Mouse (Mus musculus): ENCODE measurements around the gene Dglucy.
A peak's percentile ranks its signal among the peaks of the same experiment; 100 is the strongest.

The Dglucy gene

GRCm38 (mm10) chr12:100778934-100779865 is at the start of gene Dglucy:
Gene Dglucy, plus strand, starts transcription at chr12:100779057.
- DNase-seq (ENCODE audit: low read depth): peak; percentile 86

DNA sequence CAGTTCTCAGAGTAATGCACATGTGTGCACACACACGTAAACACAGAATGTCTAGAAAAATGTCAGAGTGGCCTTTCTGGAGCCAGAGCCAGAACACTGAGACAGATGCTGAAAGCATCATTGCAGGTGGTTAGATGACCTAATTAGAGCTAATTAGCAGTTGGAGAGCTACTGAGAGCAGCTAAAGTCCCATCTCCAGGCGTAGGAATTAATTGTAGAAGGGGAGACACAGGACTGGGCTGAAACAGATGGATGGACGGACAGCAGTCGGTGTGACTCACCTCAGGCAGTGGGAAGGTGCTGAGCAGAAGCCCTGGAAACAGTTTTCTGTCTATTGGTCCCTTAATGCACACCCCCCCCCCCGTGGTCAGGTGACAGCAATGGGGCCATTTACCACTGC is 43.7 kb upstream of the Dglucy start:
- DNase-seq (ENCODE audit: low read depth): no peak

DNA sequence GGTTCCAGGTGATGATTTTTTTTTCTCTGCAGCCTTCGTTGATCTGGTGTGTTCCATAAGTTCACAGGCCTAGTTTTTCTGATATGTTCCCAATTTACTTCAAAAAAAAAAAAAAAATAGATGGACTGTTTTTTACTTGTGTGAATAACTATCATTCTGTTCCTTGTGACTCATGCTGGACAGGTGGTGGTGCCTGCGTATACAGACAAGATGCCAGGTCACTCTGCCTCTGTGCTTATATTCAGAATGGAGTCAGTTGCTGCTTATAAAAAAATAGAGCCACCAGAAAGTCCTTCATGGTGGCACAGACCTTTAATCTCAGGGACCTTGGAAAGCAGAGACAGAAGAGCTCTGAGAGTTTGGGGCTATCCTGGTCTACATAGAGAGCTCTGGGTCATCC is 43.3 kb upstream of the Dglucy start:
- DNase-seq (ENCODE audit: low read depth): no peak

DNA sequence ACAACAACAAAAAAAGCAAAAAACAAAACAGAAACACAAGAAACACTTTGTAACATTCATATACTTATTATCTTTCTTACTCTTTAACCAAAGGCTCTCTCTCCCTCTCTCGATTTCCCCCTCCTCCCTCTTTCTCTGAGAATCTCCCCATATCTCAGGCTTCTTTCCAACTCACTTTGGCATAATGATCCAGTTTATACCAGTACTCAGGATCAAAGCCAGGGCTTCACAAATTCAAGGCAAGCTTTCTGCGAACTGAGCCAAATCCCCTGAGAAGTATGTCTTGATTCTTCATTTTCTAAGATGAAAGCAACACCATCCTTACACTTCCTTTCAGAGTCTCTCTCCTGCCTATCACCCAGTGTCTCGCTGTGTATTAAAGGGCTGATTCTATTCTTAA is 40.4 kb upstream of the Dglucy start:
- DNase-seq (ENCODE audit: low read depth): no peak

DNA sequence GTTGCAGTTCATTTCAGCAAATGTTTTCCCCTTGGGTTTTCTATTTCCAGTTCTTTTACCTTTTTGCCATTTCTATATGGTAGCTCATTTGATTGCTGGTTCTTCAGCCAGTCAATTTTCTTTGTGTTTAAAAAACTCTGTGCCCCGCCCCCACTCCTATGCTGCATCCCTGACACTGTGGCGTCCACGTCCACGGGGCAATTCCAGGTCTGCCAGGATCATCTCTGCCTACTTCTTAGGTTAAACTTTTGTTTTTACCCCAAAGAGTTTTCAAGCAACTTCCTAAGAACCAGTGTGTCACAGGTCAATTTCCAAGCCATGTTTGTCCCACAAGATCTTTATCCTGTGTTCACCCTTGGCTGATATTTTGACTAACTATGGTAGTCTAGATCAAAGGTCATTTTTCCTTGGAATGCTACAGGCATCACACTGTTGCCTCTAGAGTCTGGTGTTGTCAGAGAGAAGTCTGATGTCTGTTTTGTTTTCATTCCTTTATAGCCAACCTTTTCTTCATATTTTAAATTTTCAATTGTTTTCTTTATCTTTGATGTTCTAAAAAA is 39.8 kb upstream of the Dglucy start:
- no peak for DNase-seq (ENCODE audit: low read depth)

GRCm38 (mm10) chr12:100740313-100740712 is 38.5 kb upstream of the Dglucy start:
- DNase-seq (ENCODE audit: low read depth): no peak

GRCm38 (mm10) chr12:100742468-100742867 is 36.4 kb upstream of the Dglucy start:
- no peak for DNase-seq (ENCODE audit: low read depth)

DNA sequence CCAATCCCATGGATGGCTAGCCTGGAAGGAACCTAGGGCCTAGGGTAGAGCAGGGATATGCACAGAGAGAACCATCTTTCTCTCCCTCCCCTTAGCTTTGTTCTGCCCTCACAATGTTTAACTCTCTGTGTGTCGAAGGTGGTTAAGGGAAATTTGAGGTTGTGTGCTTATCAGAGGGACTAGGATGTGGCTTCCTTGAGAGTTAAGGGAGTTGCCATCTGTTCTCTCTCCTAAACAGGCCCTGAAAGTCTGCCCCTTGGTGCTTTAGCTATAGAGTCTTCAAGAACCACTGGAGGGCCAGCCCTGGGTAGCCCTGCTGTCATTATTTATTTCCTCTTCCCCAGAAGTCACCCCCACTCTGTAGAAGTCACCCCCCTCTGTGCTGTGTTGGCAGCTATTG is 25.9 kb upstream of the Dglucy start:
- DNase-seq (ENCODE audit: low read depth): no peak

GRCm38 (mm10) chr12:100753716-100754115 is 25.1 kb upstream of the Dglucy start:
- no peak for DNase-seq (ENCODE audit: low read depth)

DNA sequence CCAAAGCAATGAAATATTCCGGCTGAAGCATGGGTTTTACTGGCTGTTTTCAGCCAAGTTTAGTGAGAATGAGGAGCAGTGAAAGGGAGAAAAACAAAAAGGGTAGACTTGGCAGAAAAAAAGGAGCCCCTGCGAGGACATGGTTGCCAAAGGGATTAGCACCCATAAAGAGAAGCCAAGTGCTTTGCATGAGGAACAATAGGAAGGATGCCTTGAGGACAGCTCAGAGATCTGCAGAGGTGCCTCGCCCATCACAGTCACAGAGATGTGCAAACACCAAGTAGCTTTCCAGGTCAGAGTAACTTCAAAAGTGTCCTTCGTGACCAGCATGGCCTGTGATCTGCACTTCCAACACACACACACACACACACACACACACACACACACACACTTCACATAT is 21.4 kb upstream of the Dglucy start:
- DNase-seq (ENCODE audit: low read depth): no peak

- no peak for DNase-seq (ENCODE audit: low read depth)
Observed at GRCm38 (mm10) chr12:100762663-100763425, 16.0 kb upstream of the Dglucy start.

- peak; percentile 47 for DNase-seq (ENCODE audit: low read depth)
Observed at GRCm38 (mm10) chr12:100764329-100765018, 14.4 kb upstream of the Dglucy start.

- DNase-seq (ENCODE audit: low read depth): no peak
Observed at GRCm38 (mm10) chr12:100769871-100770270, 9.0 kb upstream of the Dglucy start.

GRCm38 (mm10) chr12:100770765-100771164 is 8.1 kb upstream of the Dglucy start:
- no peak for DNase-seq (ENCODE audit: low read depth)

- DNase-seq (ENCODE audit: low read depth): peak; percentile 59
Observed at GRCm38 (mm10) chr12:100772230-100772984, 6.5 kb upstream of the Dglucy start.

GRCm38 (mm10) chr12:100774756-100775155 is 4.1 kb upstream of the Dglucy start:
- no peak for DNase-seq (ENCODE audit: low read depth)

DNA sequence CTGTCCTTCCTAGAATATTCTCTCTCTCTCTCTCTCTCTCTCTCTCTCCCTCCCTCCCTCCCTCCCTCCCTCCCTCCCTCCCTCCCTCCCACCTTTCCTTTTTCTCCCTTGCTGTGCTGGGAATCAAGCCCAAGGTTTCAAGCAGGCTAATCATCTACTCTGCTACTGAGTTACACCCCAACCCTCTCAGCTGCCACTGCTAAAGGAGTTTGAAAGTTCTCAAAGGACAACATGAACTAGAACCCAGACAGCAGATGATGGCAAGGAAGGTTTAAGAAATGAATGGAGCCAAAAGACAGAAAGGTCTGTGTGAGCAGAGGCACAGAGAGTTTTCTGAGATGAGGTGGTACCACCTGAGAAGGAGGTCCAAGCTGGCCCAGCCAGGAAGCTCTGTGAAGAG is 3.6 kb upstream of the Dglucy start:
- DNase-seq (ENCODE audit: low read depth): no peak

- no peak for DNase-seq (ENCODE audit: low read depth)
Observed at GRCm38 (mm10) chr12:100775911-100776581, 2.8 kb upstream of the Dglucy start.

DNA sequence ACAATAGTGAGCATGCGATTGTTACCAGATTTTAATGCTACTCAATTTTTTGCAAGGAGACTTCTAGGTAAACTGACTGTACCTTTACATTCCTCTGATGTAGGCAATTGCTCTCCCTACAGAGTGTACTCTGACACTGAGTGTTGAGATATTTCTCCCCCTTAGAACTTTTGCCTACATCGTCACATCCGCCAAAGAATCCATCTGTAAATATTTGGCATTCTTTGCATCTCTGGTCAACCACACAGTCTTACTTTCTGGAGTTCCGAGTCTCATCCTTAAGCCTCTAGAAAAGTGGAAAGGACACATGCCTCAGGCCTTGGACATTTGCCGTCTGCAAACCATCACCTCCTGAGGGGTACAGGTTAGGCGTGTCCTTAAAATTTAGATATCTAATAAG is 1.9 kb upstream of the Dglucy start:
- no peak for DNase-seq (ENCODE audit: low read depth)

GRCm38 (mm10) chr12:100778276-100778933 is 452 bp upstream of the Dglucy start:
- no peak for DNase-seq (ENCODE audit: low read depth)
